Mouse (Mus musculus): ENCODE measurements around the gene Pawr.

Gene Pawr

DNA sequence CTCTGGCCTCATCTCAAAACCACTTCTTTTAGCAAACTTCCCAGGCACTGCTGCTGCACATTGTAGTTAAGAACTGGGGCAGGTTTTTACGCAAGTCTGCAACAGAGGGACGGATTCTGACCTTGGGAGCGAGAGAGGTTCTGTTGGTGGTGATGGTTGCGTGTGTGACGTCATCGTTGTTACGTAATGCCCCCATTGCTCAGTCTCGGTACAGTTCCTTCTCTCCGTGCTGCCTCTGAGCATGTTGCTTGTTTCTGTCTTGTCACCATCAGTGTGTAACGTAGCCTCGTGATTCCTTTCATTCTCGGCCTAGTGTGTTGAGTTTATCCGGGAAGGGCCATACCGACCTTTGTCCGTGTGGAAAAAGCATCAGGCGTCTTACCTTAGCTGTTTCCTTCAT is 28.1 kb downstream of the Pawr start:
- no peak for DNase-seq

DNA sequence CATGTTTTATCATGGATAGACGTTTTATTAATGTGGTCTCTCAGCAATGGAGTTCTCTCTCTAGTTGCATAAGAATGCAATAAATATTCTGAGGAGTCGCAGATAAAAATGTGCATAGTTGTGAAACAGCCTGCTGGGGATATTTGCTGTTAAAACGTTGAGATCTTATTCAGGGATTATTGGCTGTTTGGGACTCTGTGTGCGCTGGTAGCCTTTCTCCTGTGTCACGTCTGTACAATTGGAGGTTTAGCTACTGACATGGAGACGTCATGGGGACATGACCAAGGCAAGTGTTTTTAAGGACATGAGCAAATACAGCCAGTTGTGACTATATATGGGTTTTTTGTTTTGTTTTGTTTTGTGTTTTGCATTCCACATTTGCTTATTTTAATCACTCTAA is 28.9 kb downstream of the Pawr start:
- DNase-seq: no peak

DNA sequence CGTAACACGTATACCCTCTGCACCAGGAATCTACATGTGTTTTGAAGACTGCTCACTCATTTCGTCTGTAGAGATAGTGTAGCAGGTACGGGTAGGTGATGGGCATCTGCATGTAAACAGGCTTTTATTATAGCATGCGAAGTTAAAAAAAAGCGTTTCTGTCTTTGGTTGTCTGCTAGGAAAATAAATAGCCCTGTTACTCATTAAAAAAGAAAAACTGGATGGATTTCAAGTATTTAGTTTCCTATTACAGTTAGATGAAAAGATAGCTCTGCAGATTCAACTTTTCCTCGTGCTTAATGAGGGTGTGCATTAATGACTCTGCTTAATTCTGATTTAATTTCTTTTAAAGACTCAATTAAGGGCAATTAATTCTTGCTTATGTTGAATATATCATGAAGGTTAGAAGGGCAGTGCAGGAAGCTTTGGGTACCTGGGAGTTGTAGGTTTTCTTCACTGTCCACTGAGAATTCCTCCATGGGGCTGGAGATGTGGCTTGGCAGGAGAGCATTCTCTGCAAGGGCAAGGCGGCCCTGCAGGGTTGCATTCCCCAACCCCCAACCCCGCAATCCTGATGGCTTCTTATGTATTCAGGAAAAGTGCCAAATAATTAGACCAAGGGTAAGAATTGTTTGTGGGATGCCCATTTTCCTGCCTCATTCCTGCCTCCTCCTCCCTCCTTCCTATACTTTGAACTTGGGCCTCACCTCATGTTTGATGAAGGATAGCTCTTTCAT is 29.7 kb downstream of the Pawr start:
- no peak for DNase-seq

- no peak for DNase-seq
These were observed 32.0 kb downstream of the Pawr start for GRCm38 (mm10) chr10:108363932-108364331.

DNA sequence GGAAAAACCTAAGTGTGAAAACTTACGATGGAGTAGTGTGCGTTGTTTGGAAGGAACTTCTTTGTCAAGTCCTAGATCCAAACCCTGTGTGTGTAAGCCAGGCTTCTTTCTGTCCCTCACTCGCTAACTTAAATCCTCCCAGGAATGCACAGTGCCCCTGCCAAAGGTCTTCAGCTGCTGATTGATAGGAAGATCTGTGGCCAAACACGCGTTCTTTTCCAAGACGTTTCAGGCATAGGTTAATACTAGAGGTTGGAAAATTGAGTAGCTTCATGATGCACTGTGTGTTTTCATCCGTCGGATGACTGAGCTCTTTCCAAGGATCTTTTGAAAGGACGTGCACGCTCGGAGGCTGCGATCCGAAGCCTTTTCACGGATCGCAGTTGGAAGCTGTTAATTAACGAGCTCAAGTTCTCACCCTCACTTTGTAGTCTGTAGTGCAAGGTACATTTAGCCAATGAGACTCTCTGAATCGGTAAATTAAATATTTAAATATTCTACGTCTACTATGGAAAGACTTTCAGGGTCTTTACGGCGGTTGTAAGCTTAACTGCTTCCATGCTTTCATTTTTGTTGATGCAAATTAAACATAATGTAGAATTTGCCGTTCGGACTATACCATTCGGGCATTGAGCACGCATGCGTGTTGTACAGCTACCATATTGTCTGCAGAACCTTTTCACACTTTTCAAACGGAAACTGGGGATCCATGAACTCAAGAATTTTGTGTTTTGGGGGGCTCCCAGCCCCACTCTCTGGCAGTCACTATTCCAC is 33.2 kb downstream of the Pawr start:
- no peak for DNase-seq

- DNase-seq: no peak
These were observed 34.3 kb downstream of the Pawr start for GRCm38 (mm10) chr10:108366251-108366650.

DNA sequence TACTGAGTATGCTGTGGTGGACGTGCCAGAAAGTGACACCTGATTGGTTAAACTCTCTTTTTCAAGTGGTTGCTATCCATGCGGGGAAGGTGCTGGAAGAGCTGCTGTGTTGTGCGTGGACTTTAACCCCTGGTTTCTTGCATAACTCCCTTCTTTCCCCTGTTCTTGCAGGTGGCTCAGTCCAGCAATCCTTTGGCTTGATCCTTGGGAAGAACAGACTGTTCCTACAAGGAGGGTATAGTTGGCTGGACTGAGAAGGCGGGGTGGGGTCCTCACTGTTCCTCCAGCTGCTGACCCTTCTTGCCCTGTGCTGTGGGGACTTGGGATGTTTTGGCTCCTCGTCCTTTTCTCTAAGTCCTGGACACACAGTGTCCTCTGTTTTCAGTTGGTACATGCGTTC is 36.4 kb downstream of the Pawr start:
- no peak for DNase-seq

GRCm38 (mm10) chr10:108372258-108372657 is 40.3 kb downstream of the Pawr start:
- no peak for DNase-seq

GRCm38 (mm10) chr10:108372858-108373257 is 40.9 kb downstream of the Pawr start:
- DNase-seq: no peak

- no peak for DNase-seq
These were observed 43.9 kb downstream of the Pawr start for GRCm38 (mm10) chr10:108375796-108376195.

DNA sequence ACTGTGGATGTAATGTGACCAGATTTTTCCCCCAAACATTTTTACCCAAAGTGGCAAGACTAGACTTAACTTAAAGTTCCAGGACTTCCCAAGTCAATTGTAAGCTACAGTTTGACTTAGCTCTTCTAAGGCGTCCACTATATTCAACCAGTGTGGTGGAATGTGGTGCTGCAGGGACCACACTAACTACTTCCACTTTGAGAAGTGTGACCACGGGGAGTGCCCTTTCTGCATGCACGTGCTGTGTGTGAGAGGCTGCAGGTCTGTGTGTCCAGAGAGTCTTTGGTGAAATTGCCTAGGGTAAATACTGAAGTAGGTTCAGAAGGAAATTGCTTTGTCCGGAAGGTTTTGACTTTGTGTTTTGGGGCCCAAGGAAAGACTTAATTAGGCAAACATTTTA is 44.4 kb downstream of the Pawr start:
- DNase-seq: no peak

DNA sequence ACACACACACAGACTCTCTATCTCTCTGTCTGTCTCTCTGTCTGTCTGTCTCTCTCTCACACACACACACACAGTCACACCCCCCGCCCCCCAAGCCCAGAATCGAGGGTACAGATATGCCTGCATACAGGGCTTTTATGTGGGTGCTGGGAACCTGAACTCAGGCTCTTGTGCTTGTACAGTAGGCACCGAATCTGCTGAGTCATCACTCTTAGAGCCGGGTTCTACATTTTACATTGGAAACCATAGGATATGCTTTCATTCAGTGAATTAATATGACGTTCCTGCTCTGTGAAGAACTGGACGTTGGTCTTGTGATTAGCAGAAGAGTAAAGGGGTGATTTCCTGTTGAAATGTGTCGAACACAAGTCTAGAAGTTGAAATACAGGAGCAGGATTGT is 45.4 kb downstream of the Pawr start:
- DNase-seq: no peak

DNA sequence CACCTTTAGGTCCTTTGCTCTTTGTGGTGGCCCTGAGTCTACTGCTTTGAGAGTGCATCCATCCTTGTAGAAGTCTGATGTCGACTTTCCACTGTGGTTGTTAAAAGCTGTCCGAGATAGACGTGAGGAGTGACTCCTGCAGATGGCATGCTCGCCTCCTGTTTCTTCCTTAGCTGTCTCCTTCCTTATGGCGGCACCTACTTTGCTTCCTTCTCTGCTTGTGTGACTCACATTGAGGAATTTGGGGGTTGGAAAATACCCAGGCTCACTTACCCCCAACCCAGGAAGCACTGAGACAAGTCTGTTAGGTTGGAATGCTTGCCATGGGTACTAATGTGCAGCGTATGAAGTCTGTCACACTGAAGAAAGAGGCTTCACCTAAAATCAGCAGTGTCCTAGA is 46.1 kb downstream of the Pawr start:
- no peak for DNase-seq

- DNase-seq: no peak
These were observed 46.6 kb downstream of the Pawr start for GRCm38 (mm10) chr10:108378479-108378878.

DNA sequence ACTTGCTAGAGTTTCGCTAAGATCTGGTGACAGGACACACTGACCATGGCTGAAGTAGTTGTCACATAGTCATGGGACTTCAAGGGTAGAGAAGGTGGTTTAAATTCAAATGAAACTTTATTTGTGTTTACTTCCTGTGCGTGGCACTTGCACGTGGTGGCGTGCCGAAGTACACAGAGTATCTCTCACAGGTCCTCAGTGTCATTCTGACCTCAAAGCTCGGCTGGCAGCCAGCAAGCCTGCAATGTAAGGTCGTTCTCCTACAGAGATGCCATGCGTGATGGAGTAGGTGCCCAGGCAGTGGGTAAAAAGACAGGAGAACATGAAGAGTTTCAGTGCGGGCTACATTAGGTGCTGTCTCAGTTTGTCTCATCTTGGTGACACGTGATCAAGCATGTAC is 48.8 kb downstream of the Pawr start:
- DNase-seq: no peak

GRCm38 (mm10) chr10:108384153-108384769 is 52.3 kb downstream of the Pawr start:
- no peak for DNase-seq

- DNase-seq: no peak
These were observed 53.6 kb downstream of the Pawr start for GRCm38 (mm10) chr10:108385480-108385955.

GRCm38 (mm10) chr10:108388410-108388915 is 56.5 kb downstream of the Pawr start:
- no peak for DNase-seq

DNA sequence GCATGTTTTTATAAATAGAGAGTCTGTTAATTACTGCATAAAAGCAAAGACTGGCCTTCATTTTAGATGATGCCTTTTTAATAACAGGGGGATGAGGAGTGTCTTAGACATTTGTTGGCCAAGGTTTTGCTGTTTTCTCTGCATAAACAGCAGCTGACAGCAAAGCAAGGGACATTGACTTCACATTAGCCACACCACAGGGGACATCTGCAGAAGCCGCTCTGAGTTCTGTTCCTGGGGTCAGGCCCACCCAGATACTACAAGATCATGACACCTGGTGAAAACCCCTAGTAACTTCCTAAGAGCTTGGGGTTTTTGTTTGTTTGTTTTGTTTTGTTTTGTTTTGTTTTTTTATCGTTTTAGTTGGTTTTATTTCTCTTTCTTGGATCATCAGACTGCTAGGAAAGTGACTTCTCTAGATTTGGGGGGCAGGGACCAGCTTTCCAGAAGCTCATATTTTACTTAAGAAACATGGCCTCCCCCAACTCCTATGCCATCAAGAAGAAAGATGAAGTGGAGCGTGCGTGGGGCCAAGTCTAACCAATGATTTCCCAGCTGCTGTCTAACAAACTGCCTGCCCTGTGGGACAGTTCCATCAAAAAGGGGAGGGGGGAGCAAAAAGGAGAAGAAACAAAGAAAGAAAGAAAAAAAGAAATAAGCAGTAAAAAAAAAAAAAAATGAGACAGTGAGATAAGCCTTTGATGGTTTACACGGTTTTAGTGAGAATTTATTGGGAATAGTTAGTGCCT is 57.4 kb downstream of the Pawr start:
- DNase-seq: no peak

GRCm38 (mm10) chr10:108389927-108390287 is 58.0 kb downstream of the Pawr start:
- no peak for DNase-seq

DNA sequence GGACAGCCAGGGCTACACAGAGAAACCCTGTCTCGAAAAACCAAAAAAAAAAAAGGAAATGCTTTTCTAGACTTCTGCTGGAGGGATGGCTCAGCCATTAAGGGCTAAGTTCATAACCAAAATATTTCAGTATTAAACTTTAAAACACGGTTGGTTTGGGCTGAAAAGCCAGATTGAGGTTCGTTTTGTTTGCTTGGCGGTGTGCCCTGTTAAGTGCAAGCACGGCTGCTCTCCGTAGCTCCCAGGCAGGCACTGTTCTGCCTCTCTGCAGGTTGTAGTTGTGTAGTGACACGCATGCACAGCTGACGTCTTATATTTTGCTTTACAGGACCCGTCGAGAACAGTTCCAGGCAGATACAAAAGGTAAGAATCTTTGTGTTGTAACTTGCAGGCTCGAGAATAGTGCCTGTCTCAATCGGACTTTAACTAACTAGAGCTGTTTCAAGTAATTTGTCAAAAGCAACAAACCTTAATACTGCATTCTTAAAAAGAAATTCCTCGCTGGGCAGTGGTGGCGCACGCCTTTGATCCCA is 59.5 kb downstream of the Pawr start:
- DNase-seq: no peak

DNA sequence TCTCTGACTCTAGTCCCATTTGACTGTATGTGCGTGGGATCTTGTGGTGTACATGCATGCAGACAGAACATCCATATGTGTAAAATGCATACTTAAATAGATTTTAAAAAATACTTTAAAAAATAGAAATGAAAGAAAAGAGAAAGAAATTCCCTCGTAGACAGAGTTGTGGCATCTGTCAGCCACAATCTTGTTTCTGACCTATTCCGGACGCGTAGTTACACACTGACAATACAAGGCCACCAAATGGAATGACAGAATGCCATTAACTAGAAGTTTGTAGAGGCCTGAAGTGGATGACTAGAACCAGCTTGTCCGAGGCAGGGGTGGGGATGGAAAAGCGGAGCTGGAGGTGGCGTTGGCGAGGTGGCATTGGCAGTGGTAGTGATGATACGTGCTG is 60.2 kb downstream of the Pawr start:
- no peak for DNase-seq

DNA sequence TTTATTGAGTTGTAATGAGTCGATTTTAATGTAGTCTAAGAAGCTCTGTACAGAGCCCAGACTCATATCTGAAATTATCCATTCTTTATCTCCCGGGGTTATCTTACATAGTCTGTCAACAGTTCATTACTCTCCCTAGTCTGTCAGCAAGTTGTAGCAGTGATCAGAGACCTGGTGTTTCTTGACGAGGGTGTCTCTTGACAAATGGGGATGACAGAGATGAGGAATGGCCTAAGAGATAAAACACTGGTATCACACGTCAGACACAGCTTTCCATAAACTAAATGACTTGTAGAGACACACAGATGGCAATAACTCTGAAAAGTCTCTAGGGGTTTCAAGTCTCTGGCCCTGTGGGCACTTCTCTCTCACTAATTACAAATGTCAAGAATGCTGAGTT is 62.4 kb downstream of the Pawr start:
- DNase-seq: no peak

Measured in thymus, postnatal 25 days (tissue).